Mouse (Mus musculus) MEL (cell line): ENCODE data around the gene Rbmxl1. TPM values are rescaled to one million over a fixed set of nuclear protein-coding genes. Genes with fewer than 3 reads are reported as not detected.

ENCODE experiments used
- DNase-seq: peaks from one replicate; pipeline ENCODE4 v3.0.0; 2011; ENCODE audit warnings: low read depth, low spot score
- H3K27ac ChIP-seq: 2 replicates; pipeline ENCODE4 v1.5.1; 2012; ENCODE audit warnings: low read depth, mild to moderate bottlenecking, control low read depth, low read length, moderate library complexity; ENCODE audit not compliant: control insufficient read depth
- H3K27me3 ChIP-seq, 2 experiments: fragments of 150-350 bp in 1 of 2; sonication (generic) in 1 of 2; 2 replicates each; pipeline ENCODE4 v1.6.1; 2012; ENCODE audit warnings: low read length in 2 of 2, mild to moderate bottlenecking in 2 of 2, improper control_type of control experiment in 1 of 2, moderate library complexity in 1 of 2; ENCODE audit not compliant: insufficient read depth in 2 of 2, control insufficient read depth in 1 of 2
- H3K36me3 ChIP-seq, 2 experiments: 2 replicates each; pipeline ENCODE4 v1.6.1; 2012 to 2014; ENCODE audit warnings: low read length in 2 of 2, improper control_type of control experiment in 1 of 2, inconsistent platforms in 1 of 2, mild to moderate bottlenecking in 1 of 2; ENCODE audit not compliant: insufficient read depth in 2 of 2, control insufficient read depth in 1 of 2
- H3K4me1 ChIP-seq, 2 experiments: fragments of 150-350 bp in 1 of 2; sonication (generic) in 1 of 2; 2 replicates each; pipeline ENCODE4 v1.6.1; 2012; ENCODE audit warnings: low read length in 2 of 2, improper control_type of control experiment in 1 of 2, mild to moderate bottlenecking in 1 of 2; ENCODE audit not compliant: insufficient read depth in 2 of 2, control insufficient read depth in 1 of 2
- H3K4me3 ChIP-seq, 2 experiments: fragments of 150-350 bp in 1 of 2; sonication (generic) in 1 of 2; 2 replicates each; pipeline ENCODE4 v1.5.1; 2012; ENCODE audit warnings: low read depth in 2 of 2, low read length in 2 of 2, mild to moderate bottlenecking in 2 of 2, moderate library complexity in 2 of 2, control low read depth in 1 of 2, improper control_type of control experiment in 1 of 2; ENCODE audit not compliant: control insufficient read depth in 1 of 2, insufficient read depth in 1 of 2
- H3K79me2 ChIP-seq: 2 replicates; pipeline ENCODE4 v1.6.1; 2012; ENCODE audit warnings: mild to moderate bottlenecking, low read length, moderate library complexity; ENCODE audit not compliant: control insufficient read depth, poor library complexity, insufficient read depth
- H3K9ac ChIP-seq: 2 replicates; pipeline ENCODE4 v1.6.1; 2012; ENCODE audit warnings: low read depth, mild to moderate bottlenecking, control low read depth, low read length, moderate library complexity; ENCODE audit not compliant: control insufficient read depth, poor library complexity, severe bottlenecking
- H3K9me3 ChIP-seq: fragments of 150-350 bp; sonication (generic); replicated peaks from 2 replicates; pipeline ENCODE4 v1.6.1; 2012; ENCODE audit warnings: mild to moderate bottlenecking, low read length, improper control_type of control experiment, moderate library complexity; ENCODE audit not compliant: insufficient read depth
- BHLHE40 ChIP-seq: IDR thresholded peaks from 2 replicates; pipeline ENCODE4 v1.6.1; 2012; ENCODE audit warnings: low read depth, mild to moderate bottlenecking, inconsistent platforms, low read length, improper control_type of control experiment, borderline replicate concordance
- CHD1 ChIP-seq: IDR thresholded peaks from 2 replicates; pipeline ENCODE4 v1.6.1; 2012; ENCODE audit warnings: low read depth, mild to moderate bottlenecking, inconsistent platforms, low read length, improper control_type of control experiment
- ELF1 ChIP-seq: IDR thresholded peaks from 2 replicates; pipeline ENCODE4 v1.6.1; 2014; ENCODE audit warnings: low read depth, mild to moderate bottlenecking, inconsistent platforms, low read length, improper control_type of control experiment, moderate library complexity
- EP300 ChIP-seq, 2 experiments: IDR thresholded peaks; 2 replicates each; pipeline ENCODE4 v1.6.1; 2011; ENCODE audit warnings: improper control_type of control experiment in 2 of 2, low read length in 2 of 2, low read depth in 1 of 2, mild to moderate bottlenecking in 1 of 2
- GABPA ChIP-seq: IDR thresholded peaks from 2 replicates; pipeline ENCODE4 v1.6.1; 2012; ENCODE audit warnings: low read depth, mild to moderate bottlenecking, inconsistent platforms, low read length, improper control_type of control experiment, moderate library complexity
- GATA1 ChIP-seq: IDR thresholded peaks from 2 replicates; pipeline ENCODE4 v1.6.1; 2011; ENCODE audit warnings: low read depth, low read length, improper control_type of control experiment
- JUND ChIP-seq: IDR thresholded peaks from 2 replicates; pipeline ENCODE4 v1.6.1; 2011; ENCODE audit warnings: low read depth, mild to moderate bottlenecking, improper control_type of control experiment, low read length
- MAFK ChIP-seq: IDR thresholded peaks from 2 replicates; pipeline ENCODE4 v1.6.1; 2011; ENCODE audit warnings: low read depth, mild to moderate bottlenecking, low read length, improper control_type of control experiment, borderline replicate concordance
- MEF2A ChIP-seq: IDR thresholded peaks from 2 replicates; pipeline ENCODE4 v1.6.1; 2014; ENCODE audit warnings: low read depth, mild to moderate bottlenecking, inconsistent platforms, low read length, improper control_type of control experiment; ENCODE audit not compliant: poor library complexity, insufficient replicate concordance, severe bottlenecking; ENCODE audit errors: extremely low read depth
- MYB ChIP-seq: IDR thresholded peaks from 2 replicates; pipeline ENCODE4 v1.6.1; 2011; ENCODE audit warnings: mild to moderate bottlenecking, low read depth, low read length, improper control_type of control experiment
- RCOR1 ChIP-seq: IDR thresholded peaks from 2 replicates; pipeline ENCODE4 v1.6.1; 2012; ENCODE audit warnings: low read depth, mild to moderate bottlenecking, inconsistent platforms, low read length, improper control_type of control experiment
- SIN3A ChIP-seq: IDR thresholded peaks from 2 replicates; pipeline ENCODE4 v1.6.1; 2012; ENCODE audit warnings: low read length, improper control_type of control experiment, inconsistent platforms
- SMC3 ChIP-seq: IDR thresholded peaks from 2 replicates; pipeline ENCODE4 v1.6.1; 2011; ENCODE audit warnings: low read depth, low read length, improper control_type of control experiment
- TBP ChIP-seq: IDR thresholded peaks from 2 replicates; pipeline ENCODE4 v1.8.0; 2011; ENCODE audit warnings: low read depth, low read length, improper control_type of control experiment
- UBTF ChIP-seq: IDR thresholded peaks from 2 replicates; pipeline ENCODE4 v1.6.1; 2012; ENCODE audit warnings: low read depth, mild to moderate bottlenecking, inconsistent platforms, low read length, improper control_type of control experiment, moderate library complexity, borderline replicate concordance; ENCODE audit not compliant: insufficient read depth
- USF1 ChIP-seq: IDR thresholded peaks from 2 replicates; pipeline ENCODE4 v1.6.1; 2014; ENCODE audit warnings: low read depth, mild to moderate bottlenecking, inconsistent platforms, low read length, improper control_type of control experiment, moderate library complexity
- USF2 ChIP-seq, 2 experiments: IDR thresholded peaks; 2 replicates each; pipeline ENCODE4 v1.6.1; 2011 to 2012; ENCODE audit warnings: improper control_type of control experiment in 2 of 2, low read length in 2 of 2, borderline replicate concordance in 1 of 2, inconsistent platforms in 1 of 2, low read depth in 1 of 2, mild to moderate bottlenecking in 1 of 2; ENCODE audit not compliant: insufficient read depth in 1 of 2
- ZC3H11A ChIP-seq: IDR thresholded peaks from 2 replicates; pipeline ENCODE4 v1.6.1; 2012; ENCODE audit warnings: low read depth, mild to moderate bottlenecking, inconsistent platforms, low read length, improper control_type of control experiment
- polyA plus RNA-seq, 2 experiments: library from polyadenylated mRNA; stranded (reverse) in 1 of 2; unstranded in 1 of 2; fragments of >175 nt in 1 of 2; fragments of >200 nt in 1 of 2; gene quantifications; 2 replicates each; pipeline versions ENCODE4 v1.2.1 to v1.2.4; 2012; ENCODE audit warnings: low replicate concordance in 2 of 2, low read depth in 1 of 2; ENCODE audit not compliant: insufficient read length in 2 of 2, insufficient read depth in 1 of 2, missing spikeins in 1 of 2
- total RNA-seq: library from RNA; depleted of rRNA; stranded (reverse); fragments of 300-350 nt; gene quantifications from 2 replicates; pipeline ENCODE4 v1.2.3, GENCODE M21; 2012

Gene Rbmxl1
- total and polyA plus RNA-seq, 3 experiments, result 129 to 194 TPM; not detected in 1

- Histone ChIP-seq H3K9ac (no peak overlapping the region), H3K4me3 (no peak overlapping the region), H3K36me3 (no peaks in the 10 kb centered on the region; a peak in 2 of 4 replicates)
Measured at GRCm38 (mm10) chr8:78515132-78515531, 6.4 kb upstream of the Rbmxl1 start.

GRCm38 (mm10) chr8:78514706-78515105 is 6.0 kb upstream of the Rbmxl1 start:
- H3K79me2 ChIP-seq, result peaks cover 18% of the 10 kb centered on the region
- no peaks in the 10 kb centered on the region for H3K27me3 ChIP-seq
- H3K9me3 ChIP-seq, result no peaks in the 10 kb centered on the region
- no peak overlapping the region for H3K9ac ChIP-seq
- H3K36me3 ChIP-seq, result no peaks in the 10 kb centered on the region; a peak in 2 of 4 replicates
- no peak overlapping the region for H3K27ac ChIP-seq
- H3K4me3 ChIP-seq, result no peak overlapping the region
- no peaks in the 10 kb centered on the region for H3K4me1 ChIP-seq
- TF ChIP-seq JUND, result no peak
- TF ChIP-seq BHLHE40, result no peak
- no peak for TF ChIP-seq UBTF
- TF ChIP-seq USF2 (IDR thresholded peaks at IDR 0.05; ENCODE audit: borderline replicate concordance in 1 of 2, insufficient read depth in 1 of 2, low read depth in 1 of 2, low read length in 2 of 2), result no peak
- no peak for TF ChIP-seq CHD1
- TF ChIP-seq ZC3H11A, result no peak
- no peak for TF ChIP-seq RCOR1
- TF ChIP-seq MYB, result no peak
- no peak for TF ChIP-seq GATA1
- DNase-seq, result no peak

More at GRCm38 (mm10) chr8:78515132-78515531, 6.4 kb upstream of the Rbmxl1 start:
- no peak overlapping the region for H3K27ac ChIP-seq
- no peak for TF ChIP-seq EP300 (IDR thresholded peaks at IDR 0.05; ENCODE audit: low read depth in 1 of 2, low read length in 2 of 2)
- no peak for TF ChIP-seq CHD1
- no peaks in the 10 kb centered on the region for H3K9me3 ChIP-seq
- peaks cover 14% of the 10 kb centered on the region for H3K79me2 ChIP-seq
- no peaks in the 10 kb centered on the region for H3K27me3 ChIP-seq
- no peak for DNase-seq
- H3K4me1 ChIP-seq, result no peaks in the 10 kb centered on the region

DNA sequence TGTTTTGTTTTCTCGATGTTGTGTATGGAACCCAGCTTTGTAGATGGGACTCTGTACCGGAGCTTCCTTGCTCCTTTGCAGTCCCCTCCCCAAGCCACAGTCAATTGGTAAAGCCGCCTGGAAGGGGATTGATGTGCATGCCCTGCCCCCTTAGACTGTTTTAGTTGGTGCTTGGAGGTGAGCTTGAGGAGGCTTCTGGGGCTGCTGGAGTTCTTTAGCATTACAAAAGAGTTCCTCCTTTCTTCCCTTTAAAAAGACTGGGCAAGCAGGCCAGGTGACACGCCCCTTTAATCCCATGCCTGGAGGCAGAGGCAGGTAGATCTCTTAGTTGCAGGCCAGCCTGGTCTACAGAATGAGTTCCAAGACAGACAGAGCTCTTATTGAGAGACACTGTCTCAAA is 4.4 kb upstream of the Rbmxl1 start:
- Histone ChIP-seq H3K4me3 (no peak overlapping the region), H3K79me2 (peaks cover 33% of the 10 kb centered on the region), H3K36me3 (no peaks in the 10 kb centered on the region; a peak in 2 of 4 replicates), H3K9me3 (no peaks in the 10 kb centered on the region), H3K9ac (no peak overlapping the region), H3K27ac (no peak overlapping the region), H3K27me3 (no peaks in the 10 kb centered on the region), H3K4me1 (no peaks in the 10 kb centered on the region)
- no peak for DNase-seq
- no peak for TF ChIP-seq GATA1
- no peak for TF ChIP-seq ELF1
- TF ChIP-seq USF1, result no peak
- no peak for TF ChIP-seq MEF2A
- TF ChIP-seq MAFK, result no peak
- no peak for TF ChIP-seq UBTF
- no peak for TF ChIP-seq TBP
- TF ChIP-seq SIN3A, result no peak
- TF ChIP-seq SMC3, result no peak
- no peak for TF ChIP-seq GABPA
